Comparison of ENCODE assay signal across 9 mouse cellular contexts in the genomic region with DNA sequence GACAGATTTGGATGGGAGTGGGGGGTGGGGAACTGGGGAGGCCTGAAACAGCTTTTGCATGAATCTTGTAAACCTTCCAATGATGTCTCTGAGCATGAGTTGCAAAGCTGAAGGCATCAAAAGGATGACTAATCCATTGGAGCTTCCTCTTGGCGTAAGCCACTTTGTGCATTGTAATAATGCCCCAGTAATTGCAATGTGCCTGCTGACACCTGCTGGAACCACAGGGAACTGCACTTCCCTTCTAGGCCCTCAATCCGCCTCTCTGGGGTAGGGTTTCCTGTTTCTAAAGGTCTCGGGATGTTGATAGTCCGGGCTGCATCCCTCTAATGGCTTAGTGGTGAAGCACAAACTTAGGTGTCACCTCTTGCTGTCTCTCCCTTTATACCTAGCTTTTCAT. TPM values are rescaled to one million over a fixed set of nuclear protein-coding genes. Genes with fewer than 3 reads are reported as not detected.
DNase-seq lines count a peak whose midpoint lies in the region; ATAC-seq lines count a peak whose summit lies in the region.
"Had no signal": no experiment of that assay in that cellular context is flagged by ENCODE, and none has a peak within 500 bp of the region (broad histone marks: within the 10 kb centered on the region; RNA-seq: fewer than 3 reads in every experiment).

No protein-coding gene starts in this region.

- H3K27me3 ChIP-seq in hindbrain, embryonic 11.5 days (ENCODE audit: control insufficient read depth, insufficient read depth, low read length): no peaks in the 10 kb centered on the region
- H3K27me3 ChIP-seq: heart, embryonic 13.5 days had no signal

- no peak overlapping the region for H3K4me3 ChIP-seq in hindbrain, embryonic 11.5 days (ENCODE audit: low read depth, low read length)
- H3K4me3 ChIP-seq: heart, embryonic 13.5 days had no signal

- no peak overlapping the region for H3K4me2 ChIP-seq in hindbrain, embryonic 11.5 days (replicated peaks; ENCODE audit: low read depth, low read length)
- H3K4me2 ChIP-seq: heart, embryonic 13.5 days had no signal

- WGBS in hindbrain, embryonic 11.5 days: 82% methylated on average over 4 of the region's 4 CpGs

- H3K9me3 ChIP-seq in hindbrain, embryonic 11.5 days (ENCODE audit: control insufficient read depth, low read length): no peaks in the 10 kb centered on the region
- H3K9me3 ChIP-seq: heart, embryonic 13.5 days had no signal

- no peaks in the 10 kb centered on the region for H3K36me3 ChIP-seq in hindbrain, embryonic 11.5 days (ENCODE audit: control insufficient read depth, insufficient read depth, low read length)
- H3K36me3 ChIP-seq: heart, embryonic 13.5 days had no signal

- no peaks in the 10 kb centered on the region for H3K4me1 ChIP-seq in hindbrain, embryonic 11.5 days (replicated peaks; ENCODE audit: control insufficient read depth, insufficient read depth, low read length)
- H3K4me1 ChIP-seq: heart, embryonic 13.5 days had no signal

- no peak overlapping the region for H3K9ac ChIP-seq in hindbrain, embryonic 11.5 days (ENCODE audit: low read depth, low read length)
- H3K9ac ChIP-seq: heart, embryonic 13.5 days had no signal

- peak; percentile 11 for DNase-seq in embryo, embryonic 10 days (ENCODE audit: low spot score)
- no peak for DNase-seq in embryo, embryonic 10.5 days (ENCODE audit: low spot score)
- DNase-seq in 3T3-L1 (ENCODE audit: low read depth, low spot score): peak; percentile 65
- DNase-seq in ZHBTc4 (ENCODE audit: low read depth, low spot score): peak; percentile 74
- DNase-seq in lung, postnatal 25 days (ENCODE audit: low spot score): peak; percentile 50
- no peak for DNase-seq in right cerebral cortex, postnatal 25 days
- no peak for DNase-seq in hindbrain, embryonic 11.5 days (ENCODE audit: low spot score)
- no peak for DNase-seq in cerebellum, adult 11 months

- H3K27ac ChIP-seq in hindbrain, embryonic 11.5 days (ENCODE audit: low read depth, low read length): no peak overlapping the region
- H3K27ac ChIP-seq: heart, embryonic 13.5 days had no signal

- ATAC-seq in hindbrain, embryonic 11.5 days (ENCODE audit: low FRiP score): no peak

RNA-seq across cellular contexts. Expression of a gene that starts 52.3 kb away (rescaled TPM):
- 25.1 and 28.0 TPM in 2 replicates for polyA plus RNA-seq in hindbrain, embryonic 11.5 days (2014; fragmentation: Nextera tagmentation; extraction: Ambion mirVana)

Comparison
In these comparisons a context has a peak if more than half of its experiments do, and no peak if none do; other contexts are left out.
1. DNase-seq: peak in embryo, embryonic 10 days (single experiment), 3T3-L1 (single experiment), ZHBTc4 (single experiment) and lung, postnatal 25 days (single experiment); none in embryo, embryonic 10.5 days (single experiment), right cerebral cortex, postnatal 25 days (single experiment), hindbrain, embryonic 11.5 days (single experiment) and cerebellum, adult 11 months (single experiment).